Mouse (Mus musculus) liver (tissue): Measurements from ENCODE around the gene Gm2897.
"Not testable (repeated sequence)": the region's sequence is repeated elsewhere in the genome, so short reads cannot be mapped to it uniquely, and the experiment has no call there.

Source experiments
- DNase-seq: peaks from one replicate; pipeline ENCODE4 v3.0.0-alpha.2; 2020; ENCODE audit warnings: mixed read lengths

Gm2897 gene

DNA sequence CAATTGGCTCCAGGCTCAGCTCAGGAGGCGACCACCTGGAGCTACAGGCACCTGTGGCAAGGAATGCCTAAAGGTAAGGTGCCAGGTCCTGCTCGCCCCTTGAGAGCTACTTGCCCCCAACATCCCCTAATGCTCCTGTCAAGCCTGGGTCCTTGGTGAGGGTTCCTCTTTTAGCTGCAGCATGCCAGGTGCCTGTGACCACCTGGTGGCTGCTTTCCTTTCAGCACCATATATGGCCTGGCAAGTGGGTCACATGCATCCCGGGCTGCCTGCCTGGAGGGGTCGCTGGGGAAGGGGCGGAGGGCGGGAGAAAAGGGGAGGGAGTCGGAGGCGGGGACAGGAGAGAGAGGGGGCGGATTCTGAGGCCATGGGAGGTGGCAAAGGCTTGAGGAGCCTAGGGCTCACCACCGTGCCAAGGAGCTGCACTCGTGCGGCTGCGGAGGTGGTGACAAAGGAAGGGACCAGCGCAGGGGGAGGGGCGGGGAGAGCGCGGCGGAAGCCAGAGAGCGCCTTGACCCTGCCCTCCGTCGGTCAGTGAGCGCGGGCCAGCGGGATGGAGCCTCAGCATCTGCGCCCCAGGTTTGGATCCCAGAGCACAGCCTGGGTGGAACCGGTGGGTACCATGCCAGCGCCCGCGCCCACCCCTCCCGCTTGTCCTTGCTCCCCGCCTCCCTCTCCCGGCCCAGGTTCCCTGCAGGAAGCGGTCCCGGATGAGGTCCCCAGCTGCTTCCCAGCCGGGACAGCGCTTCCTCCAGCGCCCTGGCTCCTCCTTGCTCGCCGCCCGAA is at the start of gene Gm2897:
TSS of gene Gm2897 (plus strand) at position 559 of the 786 bp plus-strand sequence.
- DNase-seq = peak; percentile 4

DNA sequence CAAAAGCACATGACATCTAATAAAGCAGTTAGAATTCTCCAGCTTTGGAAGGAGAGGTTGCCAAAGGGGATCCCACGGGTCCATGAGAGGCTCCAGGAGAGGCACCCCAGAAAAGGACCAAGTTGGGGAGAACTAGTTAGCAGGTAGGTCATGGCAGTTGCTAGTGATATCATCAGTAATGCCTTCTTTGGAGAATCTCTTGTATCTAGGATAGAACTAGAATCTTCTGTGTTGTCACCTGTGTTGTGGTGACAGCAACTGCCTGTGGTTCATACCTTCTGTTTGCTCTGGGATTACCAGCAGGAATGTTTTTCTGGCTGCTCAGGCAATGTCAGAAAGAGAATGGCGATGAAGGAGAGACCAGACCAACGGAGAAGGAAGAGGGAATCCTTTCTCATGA is 19.4 kb upstream of the Gm2897 start, which contains the start of gene Gm2888:
TSS of gene Gm2888 (plus strand) at position 301 of the 400 bp plus-strand sequence.
- DNase-seq = not testable (repeated sequence)

DNA sequence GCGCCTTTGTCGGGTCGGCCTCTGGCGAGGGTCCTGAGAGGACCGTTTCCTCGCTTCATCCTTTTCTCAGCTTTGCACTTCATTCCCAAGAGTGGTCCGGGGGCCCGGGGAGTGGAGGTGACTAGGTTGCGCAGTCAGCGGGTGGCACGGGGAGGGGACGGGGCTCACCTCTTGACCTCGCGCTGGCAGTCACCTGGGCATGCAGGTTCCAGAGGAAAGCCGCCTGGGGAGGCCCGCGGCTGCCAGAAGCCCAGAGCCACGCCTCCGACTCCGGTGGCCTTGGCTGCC is 372 bp downstream of the Gm2897 start:
- DNase-seq = peak; percentile 2

DNA sequence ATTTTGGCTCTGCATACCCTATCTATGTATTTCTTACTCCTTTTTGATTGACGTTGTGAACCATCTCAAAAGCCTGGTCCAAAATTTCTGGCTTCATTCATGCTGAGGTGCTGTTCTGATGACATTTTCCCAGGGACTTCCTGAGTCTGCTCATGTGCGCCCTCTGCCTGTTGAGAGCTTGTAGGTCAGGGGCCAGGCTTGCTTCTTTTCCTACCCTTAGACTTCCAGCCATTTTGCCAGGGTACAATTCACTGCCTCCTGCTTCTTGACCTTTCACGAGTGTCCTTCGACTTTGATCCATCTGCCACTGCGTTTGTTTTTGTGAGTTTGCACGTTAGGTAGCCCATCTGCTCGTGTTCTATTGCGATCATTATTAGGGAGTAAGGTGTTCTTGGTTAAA is 1.0 kb downstream of the Gm2897 start:
- not testable (repeated sequence) for DNase-seq

GRCm38 (mm10) chr14:3116051-3116450 is 67.0 kb downstream of the Gm2897 start:
- not testable (repeated sequence) for DNase-seq
